Mouse (Mus musculus): Measurements from ENCODE around the gene Il27ra.

DNA sequence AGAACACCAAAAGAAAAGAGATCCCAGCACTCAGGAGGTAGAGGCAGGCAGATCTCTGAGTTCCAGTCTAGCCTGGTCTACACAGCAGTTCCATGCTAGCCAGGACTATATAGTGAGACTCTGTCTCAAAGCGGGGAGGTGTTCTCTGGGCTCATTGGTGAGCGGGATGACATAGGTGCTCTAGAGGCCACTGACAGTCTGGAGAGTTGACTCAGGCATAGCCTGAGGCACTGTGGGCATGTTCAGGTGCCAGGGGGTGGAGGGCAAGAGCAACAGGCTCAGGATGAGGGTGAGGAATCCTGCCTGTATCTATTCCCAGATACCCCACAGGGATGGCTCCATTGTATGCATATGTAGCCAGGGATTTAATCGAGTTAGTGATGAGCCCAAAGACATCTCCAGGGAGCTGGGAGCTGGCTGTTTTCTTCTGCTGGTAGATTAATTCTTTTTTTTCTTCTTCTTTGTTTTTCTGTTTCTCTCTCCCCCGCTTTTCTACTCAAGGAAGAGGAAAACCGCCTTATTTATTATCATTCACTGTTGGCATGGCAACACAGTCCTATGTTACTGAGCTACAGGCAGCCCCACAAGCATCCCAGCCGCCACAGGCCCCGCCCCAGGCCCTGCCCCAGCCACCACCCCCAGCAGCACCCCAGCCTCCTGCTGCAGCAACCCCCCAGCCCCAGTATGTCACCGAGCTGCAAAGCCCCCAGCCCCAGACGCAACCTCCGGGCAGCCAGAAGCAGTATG lies 31.0 kb upstream of the Il27ra start:
- no peak for TF ChIP-seq CTCF (IDR thresholded peaks at IDR 0.05; ENCODE audit: low read depth)
- no peak for TF ChIP-seq EP300 (IDR thresholded peaks at IDR 0.05; ENCODE audit: low read depth)
